Mouse (Mus musculus): ENCODE measurements around the gene Pnkp.

Pnkp gene

GRCm38 (mm10) chr7:44857042-44857552, at the start of gene Pnkp:
Gene Pnkp, plus strand, starts transcription at chr7:44857139.
- DNase-seq (ENCODE audit: low spot score) = peak; percentile 93

DNA sequence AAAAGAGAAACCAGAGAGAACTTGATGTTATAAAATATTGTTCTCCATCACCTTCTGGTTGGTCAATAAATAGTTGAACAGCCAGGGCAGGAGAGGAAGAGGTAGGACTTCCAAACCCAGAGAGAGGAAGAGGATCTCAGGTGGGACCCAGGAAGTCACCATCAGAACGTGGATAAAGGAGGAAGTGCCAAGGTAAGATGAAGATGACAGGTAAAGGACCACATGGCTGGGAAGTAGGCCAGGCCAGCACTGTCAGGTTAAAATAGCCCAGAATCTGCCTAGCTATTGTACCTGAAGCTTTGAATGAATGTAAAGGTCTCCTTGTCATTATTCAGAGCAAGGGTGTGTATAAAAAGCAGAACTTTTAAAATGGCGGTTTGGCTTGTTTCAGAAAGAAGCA, 48.0 kb upstream of the Pnkp start:
- no peak for DNase-seq (ENCODE audit: low spot score)

- no peak for DNase-seq (ENCODE audit: low spot score)
These were observed 47.5 kb upstream of the Pnkp start for GRCm38 (mm10) chr7:44809466-44809865.

DNA sequence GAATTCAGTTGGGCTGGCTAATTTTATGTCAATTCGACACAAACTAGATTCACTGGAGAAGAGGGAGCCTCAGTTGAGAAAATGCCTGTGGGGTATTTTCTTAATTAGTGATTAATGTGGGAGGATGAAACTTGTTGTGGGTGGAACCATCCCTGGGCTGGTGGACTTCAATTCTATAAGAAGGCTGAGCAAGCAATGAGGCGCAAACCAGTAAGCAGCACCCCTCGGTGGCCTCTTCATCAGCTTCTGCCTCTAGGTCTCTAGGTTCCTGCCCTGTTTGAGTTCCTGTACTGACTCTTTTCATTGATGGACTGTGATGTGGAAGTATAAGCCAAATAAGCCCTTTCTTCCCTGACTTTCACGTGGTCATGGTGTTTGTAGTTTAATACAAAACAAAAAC, 46.6 kb upstream of the Pnkp start:
- DNase-seq (ENCODE audit: low spot score) = no peak

GRCm38 (mm10) chr7:44810819-44811557, 46.0 kb upstream of the Pnkp start:
- DNase-seq (ENCODE audit: low spot score) = no peak

GRCm38 (mm10) chr7:44812651-44813325, 44.2 kb upstream of the Pnkp start:
- DNase-seq (ENCODE audit: low spot score) = no peak

DNA sequence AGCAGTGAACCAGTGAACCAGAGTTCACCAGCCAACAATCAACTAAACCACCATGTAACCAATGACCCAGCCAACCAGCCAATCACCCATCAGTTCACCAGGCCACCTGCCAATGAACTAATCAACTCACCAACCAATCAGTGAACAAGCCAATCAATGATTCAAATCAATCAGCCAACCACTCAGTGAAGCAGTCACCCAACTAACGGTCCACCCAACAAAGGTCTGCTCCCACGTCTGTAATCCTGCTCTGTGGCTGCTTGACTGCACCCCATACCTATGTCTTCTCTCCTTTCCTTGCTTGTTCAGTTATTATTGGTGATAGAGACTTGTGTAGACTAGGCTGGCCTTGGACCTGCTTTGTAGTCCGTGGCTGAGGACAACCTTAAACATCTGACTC, 43.0 kb upstream of the Pnkp start:
- no peak for DNase-seq (ENCODE audit: low spot score)

GRCm38 (mm10) chr7:44814423-44814822, 42.5 kb upstream of the Pnkp start:
- DNase-seq (ENCODE audit: low spot score) = no peak

- no peak for DNase-seq (ENCODE audit: low spot score)
These were observed 41.9 kb upstream of the Pnkp start for GRCm38 (mm10) chr7:44814952-44815553.

GRCm38 (mm10) chr7:44815721-44816469, 41.0 kb upstream of the Pnkp start, which contains the start of the genes Nup62 and Il4i1:
Gene Nup62, plus strand, starts transcription at chr7:44816088.
Gene Il4i1, plus strand, starts transcription at chr7:44816387.
- peak; percentile 94 for DNase-seq (ENCODE audit: low spot score)

DNA sequence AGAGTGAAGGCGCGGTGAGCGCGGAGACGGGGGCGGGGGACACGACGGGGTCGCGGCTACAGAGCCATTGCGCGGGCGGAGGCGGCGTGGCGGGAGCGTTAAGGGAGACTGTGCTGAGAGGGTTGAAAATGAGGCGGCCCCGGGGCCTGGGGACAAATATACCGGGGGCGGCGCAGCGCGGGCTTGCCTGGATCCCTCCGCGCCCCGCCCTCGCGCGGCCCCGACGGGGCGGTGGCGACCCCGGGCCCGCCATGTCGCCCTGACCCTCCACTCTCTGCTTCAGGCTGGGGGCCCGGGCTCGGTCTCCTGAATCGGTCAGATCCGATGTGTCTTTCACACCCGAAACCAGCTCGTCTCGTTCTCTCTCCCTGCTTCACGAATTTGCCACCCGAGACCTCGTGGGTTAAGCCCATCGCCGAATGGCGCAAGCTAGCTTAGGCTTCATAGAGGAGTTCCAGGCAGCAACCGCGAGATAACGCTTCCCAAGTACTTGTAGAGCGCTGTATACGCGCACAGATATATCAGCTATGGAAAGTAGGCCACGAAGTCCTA, 40.4 kb upstream of the Pnkp start, which contains the start of gene Atf5:
Gene Atf5, minus strand, starts transcription at position 189 of the 552 bp plus-strand sequence.
- no peak for DNase-seq (ENCODE audit: low spot score)

GRCm38 (mm10) chr7:44817441-44817840, 39.5 kb upstream of the Pnkp start:
- no peak for DNase-seq (ENCODE audit: low spot score)

DNA sequence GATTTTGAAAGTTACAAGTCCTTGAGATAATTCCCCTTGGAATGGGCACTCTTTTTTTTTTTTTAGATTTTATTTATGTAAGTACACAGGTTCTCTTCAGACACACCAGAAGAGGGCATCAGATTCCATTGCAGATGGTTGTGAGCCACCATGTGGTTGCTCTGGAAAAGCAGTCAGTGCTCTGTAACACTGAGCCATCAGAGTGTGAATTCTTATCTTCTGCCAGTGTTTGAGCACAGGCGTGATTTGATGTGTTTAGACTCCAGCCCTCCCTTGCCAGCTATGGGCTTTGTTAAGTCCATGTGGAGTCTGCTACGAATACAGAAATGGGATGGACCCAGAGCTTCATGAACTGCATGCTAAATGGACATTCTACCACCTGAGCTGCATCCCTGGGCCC, 38.8 kb upstream of the Pnkp start:
- no peak for DNase-seq (ENCODE audit: low spot score)

DNA sequence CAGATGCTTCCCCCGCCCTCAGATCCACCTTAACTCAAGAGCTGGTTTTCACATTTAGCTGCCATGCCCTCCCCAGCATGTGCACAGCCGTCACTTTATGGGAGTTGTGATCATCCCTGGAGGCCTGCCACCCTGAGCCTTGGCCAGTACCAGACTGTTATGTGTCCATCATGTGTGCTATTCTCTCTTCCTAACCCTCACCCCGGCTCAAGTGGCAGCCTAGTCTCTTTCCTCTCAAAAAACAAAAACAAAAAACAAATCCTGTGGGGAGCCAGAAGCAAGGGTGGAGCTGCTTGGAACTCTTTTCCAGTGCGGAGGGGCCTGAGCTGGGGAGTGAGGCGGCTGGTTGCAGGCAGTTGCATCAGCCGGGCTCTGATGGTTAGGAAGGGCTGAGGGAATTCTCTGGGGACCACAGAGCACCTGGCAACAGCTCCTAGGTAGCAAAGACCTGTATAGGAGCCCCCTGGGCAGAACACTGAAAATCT, 38.1 kb upstream of the Pnkp start:
- no peak for DNase-seq (ENCODE audit: low spot score)

DNA sequence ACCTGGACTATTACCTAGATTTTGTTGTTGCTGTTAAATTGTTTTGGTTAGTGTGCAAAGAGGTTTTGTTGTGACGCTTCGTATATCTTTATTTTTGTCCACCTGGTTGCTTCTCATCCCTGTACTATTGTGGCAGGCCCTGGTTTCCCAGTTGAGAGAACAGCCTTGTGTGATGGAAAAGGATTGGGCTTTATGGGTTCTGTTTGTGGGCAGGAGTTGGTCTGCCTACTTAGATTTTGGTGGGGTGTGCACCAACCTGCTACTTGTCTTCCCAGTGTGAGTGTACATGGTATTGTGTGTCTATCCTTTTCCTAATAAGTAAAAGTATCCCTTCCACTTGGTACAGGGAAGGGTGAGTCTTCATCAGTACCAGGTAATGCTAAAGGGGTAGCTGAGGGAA, 37.5 kb upstream of the Pnkp start:
- DNase-seq (ENCODE audit: low spot score) = no peak

GRCm38 (mm10) chr7:44819863-44820262, 37.1 kb upstream of the Pnkp start:
- DNase-seq (ENCODE audit: low spot score) = no peak

DNA sequence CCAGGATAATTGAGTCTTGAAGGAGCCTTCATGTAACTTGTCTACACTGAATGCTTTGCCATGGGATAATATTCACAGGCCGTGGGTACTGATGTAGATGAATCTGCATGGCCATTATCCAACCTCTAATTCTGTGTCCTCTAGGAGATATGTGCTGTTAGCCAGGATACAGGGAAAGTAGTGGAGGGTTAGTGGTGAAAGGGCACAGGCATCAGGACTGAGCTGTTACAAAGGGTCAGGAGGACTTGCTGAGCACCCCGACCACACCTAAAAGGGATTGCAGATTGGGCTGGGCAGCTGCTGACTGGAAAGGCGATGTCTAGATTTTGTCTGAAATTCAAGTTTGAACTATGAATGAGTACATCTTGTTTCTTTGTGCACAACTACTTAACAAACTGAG, 36.4 kb upstream of the Pnkp start:
- DNase-seq (ENCODE audit: low spot score) = no peak

DNA sequence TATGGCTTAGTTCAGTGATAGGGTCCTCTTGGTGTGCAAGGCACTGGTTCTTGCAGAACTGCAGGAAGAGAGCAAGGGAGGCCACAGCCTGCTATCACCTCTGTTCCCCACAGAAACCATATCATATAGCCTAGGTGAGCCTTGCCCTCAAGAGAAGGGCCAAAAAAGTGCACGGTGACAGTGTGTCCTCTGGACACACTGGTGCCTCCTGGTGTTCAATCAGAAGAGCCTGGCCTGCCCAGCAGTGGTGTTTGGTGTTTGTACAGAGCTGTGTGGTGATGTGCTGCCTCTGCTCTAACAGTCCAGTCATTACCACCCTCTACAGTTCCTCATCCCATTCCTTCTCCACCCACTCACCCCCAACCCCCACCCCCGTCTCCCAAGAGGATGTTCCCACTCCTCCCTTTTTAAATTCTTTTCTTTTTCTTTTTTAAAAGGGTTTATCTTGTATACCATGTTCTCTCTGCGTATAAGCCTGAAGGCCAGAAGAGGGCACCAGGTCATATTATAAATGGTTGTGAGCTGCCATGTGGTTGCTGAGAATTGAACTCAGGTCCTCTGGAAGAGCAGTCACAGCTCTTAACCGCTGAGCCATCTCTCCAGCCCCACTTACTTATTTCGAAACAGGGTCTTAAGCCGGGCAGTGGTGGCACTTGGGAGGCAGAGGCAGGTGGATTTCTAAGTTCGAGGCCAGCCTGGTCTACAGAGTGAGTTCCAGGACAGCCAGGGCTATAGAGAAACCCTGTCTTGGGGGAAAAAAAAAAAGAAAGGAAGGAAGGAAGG, 35.1 kb upstream of the Pnkp start:
- no peak for DNase-seq (ENCODE audit: low spot score)

GRCm38 (mm10) chr7:44823409-44823808, 33.5 kb upstream of the Pnkp start:
- DNase-seq (ENCODE audit: low spot score) = no peak

DNA sequence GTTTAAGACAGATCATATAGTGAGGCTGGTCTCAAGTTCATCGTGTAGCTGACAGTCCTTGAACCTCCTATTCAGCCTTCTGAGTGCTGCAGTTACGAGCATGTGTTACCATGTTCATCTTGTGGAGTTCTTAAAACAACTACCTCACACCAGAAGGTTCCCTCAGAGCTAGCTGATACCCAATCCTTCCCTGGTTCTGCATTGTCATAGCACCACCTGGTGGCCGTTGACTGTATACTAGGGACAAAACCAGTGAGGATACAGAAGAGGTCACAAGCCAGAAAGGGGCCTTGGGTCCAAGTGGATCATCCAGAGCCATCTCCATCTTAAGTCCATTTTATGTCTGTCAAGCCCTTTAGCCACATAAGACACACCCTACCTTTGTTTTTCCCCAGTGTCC, 32.1 kb upstream of the Pnkp start:
- peak; percentile 74 for DNase-seq (ENCODE audit: low spot score)

DNA sequence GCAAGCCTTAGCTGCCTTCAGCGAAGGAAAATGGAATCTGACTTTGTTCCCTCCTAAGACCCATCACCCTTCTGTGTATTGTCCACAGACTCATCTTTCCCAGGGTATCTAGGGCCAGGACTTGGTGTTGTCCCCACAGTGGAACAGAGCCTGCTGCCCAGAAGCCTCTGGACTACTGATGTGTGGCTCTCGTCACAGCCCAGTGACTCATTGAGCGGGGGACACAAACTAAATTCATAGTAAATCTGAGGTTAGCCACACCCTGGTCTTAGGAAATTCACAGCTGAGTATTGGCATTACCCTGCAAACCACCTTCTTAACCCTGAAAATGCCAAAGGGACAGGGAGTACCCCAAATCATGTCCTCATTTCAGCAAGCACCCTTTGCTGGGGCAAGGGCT, 30.2 kb upstream of the Pnkp start:
- no peak for DNase-seq (ENCODE audit: low spot score)
